In the genomic region with DNA sequence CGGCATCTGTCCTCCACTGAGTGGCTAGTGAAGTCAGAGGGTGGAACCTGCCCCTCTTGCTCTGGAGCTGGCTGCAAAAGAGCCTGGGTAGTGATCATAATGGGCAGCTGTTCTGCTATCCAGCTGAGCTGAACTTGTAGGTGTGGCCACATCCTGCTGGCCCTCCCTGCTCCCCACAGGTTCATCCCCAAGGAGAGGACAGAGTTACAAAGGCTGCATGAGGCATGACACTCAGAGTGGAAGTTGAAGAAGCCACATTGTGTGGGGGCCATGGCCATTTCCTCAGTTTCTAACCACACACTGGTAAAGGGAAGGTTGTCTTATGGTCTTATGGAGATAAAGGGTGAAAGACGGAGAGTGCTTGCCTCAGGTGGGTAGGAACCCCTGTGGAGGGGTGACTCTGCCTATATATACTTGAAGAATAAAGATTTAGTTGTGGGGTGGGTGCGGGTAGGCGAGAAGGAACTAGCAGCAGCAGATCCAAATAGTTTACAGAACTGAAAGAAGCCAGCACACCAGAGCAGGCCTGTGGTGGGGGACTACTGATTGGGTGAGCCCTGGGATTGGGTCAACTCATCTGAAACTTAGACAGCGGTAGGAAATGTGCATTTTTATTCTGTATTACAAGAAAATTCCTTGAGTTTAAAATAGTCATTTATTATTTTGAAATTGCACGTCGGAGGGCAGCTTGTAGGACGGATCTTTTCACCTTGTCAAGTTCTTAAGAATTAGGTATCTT, we compare ENCODE assay signal across 14 mouse cellular contexts. TPM values are rescaled to one million over a fixed set of nuclear protein-coding genes. Genes with fewer than 3 reads are reported as not detected.
DNase-seq lines count a peak whose midpoint lies in the region; ATAC-seq and TF ChIP-seq lines count a peak whose summit lies in the region.
"Had no signal": no experiment of that assay in that cellular context is flagged by ENCODE, and none has a peak within 500 bp of the region (broad histone marks: within the 10 kb centered on the region; RNA-seq: fewer than 3 reads in every experiment).

No protein-coding gene starts in this region.

- no peaks in the 10 kb centered on the region for H3K27me3 ChIP-seq in liver, embryonic 15.5 days
- H3K27me3 ChIP-seq in stomach, embryonic 16.5 days (ENCODE audit: control insufficient read depth, insufficient read depth, low read length): no peaks in the 10 kb centered on the region
- H3K27me3 ChIP-seq: neural tube, embryonic 12.5 days had no signal

- TF ChIP-seq CTCF in gastrocnemius, adult 2 months (IDR thresholded peaks at IDR 0.05): no peak

- peaks cover 74% of the 10 kb centered on the region for H3K4me1 ChIP-seq in liver, embryonic 15.5 days (replicated peaks)
- peaks cover 12% of the 10 kb centered on the region for H3K4me1 ChIP-seq in stomach, embryonic 16.5 days (ENCODE audit: control insufficient read depth, insufficient read depth, low read length)

- 55% methylated on average over 8 of the region's 8 CpGs for WGBS in liver, embryonic 15.5 days (ENCODE audit: insufficient replicate concordance)
- WGBS in stomach, embryonic 16.5 days: 58% methylated on average over 8 of the region's 8 CpGs

- DNase-seq in gastrocnemius, adult 2 months: peak; percentile 28
- no peak for DNase-seq in gastrocnemius, postnatal 10 days
- DNase-seq in lung, postnatal 36 days: peak; percentile 36
- no peak for DNase-seq in lung, postnatal 25 days (ENCODE audit: low spot score)
- no peak for DNase-seq in thymus, postnatal 25 days
- DNase-seq in gastrocnemius, postnatal 36 days: no peak
- DNase-seq: adrenal gland, postnatal 36 days; cerebellum, postnatal 25 days; layer of hippocampus, postnatal 36 days; right cerebral cortex, postnatal 4 days had no signal

- ATAC-seq in liver, embryonic 15.5 days (ENCODE audit: insufficient read depth): no peak
- ATAC-seq in stomach, embryonic 16.5 days (ENCODE audit: insufficient read depth, low FRiP score): no peak

- intact Hi-C loops in gastrocnemius, adult 2 months (cut with DNase I): loop anchor here (10.0 kb wide), 1 partner anchor 815 kb away; no protein-coding TSS in a partner anchor
- intact Hi-C loops in gastrocnemius, postnatal 36 days (cut with DNase I): no loop called here

- H3K36me3 ChIP-seq in liver, embryonic 15.5 days (replicated peaks): peaks cover 33% of the 10 kb centered on the region
- H3K36me3 ChIP-seq in stomach, embryonic 16.5 days (ENCODE audit: control insufficient read depth, insufficient read depth, low read length): peaks cover 9% of the 10 kb centered on the region; the same call in 1 of the 2 replicates

- peak overlapping the region; percentile 47 for H3K4me3 ChIP-seq in gastrocnemius, adult 2 months
- no peak overlapping the region for H3K4me3 ChIP-seq in liver, embryonic 15.5 days (replicated peaks)
- no peak overlapping the region for H3K4me3 ChIP-seq in stomach, embryonic 16.5 days (replicated peaks; ENCODE audit: low read length)
- H3K4me3 ChIP-seq: neural tube, embryonic 12.5 days had no signal

- H3K9me3 ChIP-seq in liver, embryonic 15.5 days (replicated peaks): no peaks in the 10 kb centered on the region
- H3K9me3 ChIP-seq in stomach, embryonic 16.5 days (replicated peaks; ENCODE audit: control insufficient read depth, low read length): no peaks in the 10 kb centered on the region
- H3K9me3 ChIP-seq: neural tube, embryonic 12.5 days had no signal

- H3K4me2 ChIP-seq in liver, embryonic 15.5 days: no peak overlapping the region; the same call in 1 of the 2 replicates
- H3K4me2 ChIP-seq in stomach, embryonic 16.5 days (ENCODE audit: low read depth, low read length): no peak overlapping the region
- H3K4me2 ChIP-seq: neural tube, embryonic 12.5 days had no signal

- peak overlapping the region; percentile 84 for H3K27ac ChIP-seq in gastrocnemius, adult 2 months
- H3K27ac ChIP-seq in liver, embryonic 15.5 days (replicated peaks): peak overlapping the region; percentile 31; the same call in 1 of the 2 replicates
- H3K27ac ChIP-seq in stomach, embryonic 16.5 days (ENCODE audit: low read length): peak overlapping the region; percentile 7; the same call in 1 of the 2 replicates
- H3K27ac ChIP-seq: neural tube, embryonic 12.5 days had no signal

- no peak overlapping the region for H3K9ac ChIP-seq in liver, embryonic 15.5 days
- no peak overlapping the region for H3K9ac ChIP-seq in stomach, embryonic 16.5 days (ENCODE audit: low read length)
- H3K9ac ChIP-seq: neural tube, embryonic 12.5 days had no signal

RNA-seq across cellular contexts. Expression of a gene that starts 16.2 kb away (rescaled TPM):
- under 1 TPM; 0.39 to 0.71 TPM for total RNA-seq in gastrocnemius, adult 2 months (2021)
- under 1 TPM in 1 of 2 experiments, not detected in 1; 0.93 TPM for total RNA-seq in gastrocnemius, postnatal 10 days (2021)
- polyA plus RNA-seq in liver, embryonic 15.5 days (2015; fragmentation: Nextera tagmentation; extraction: Ambion mirVana): 1.0 and 1.1 TPM in 2 replicates
- polyA plus RNA-seq in stomach, embryonic 16.5 days (2015; fragmentation: Nextera tagmentation; extraction: Ambion mirVana): 2.3 and 2.8 TPM in 2 replicates
- total RNA-seq in gastrocnemius, postnatal 36 days (2021): 1 to 10 TPM in 1 of 2 experiments, under 1 TPM in 1; 0.74 to 1.1 TPM

RNA-seq across cellular contexts. Expression of a gene that starts 18.6 kb away (rescaled TPM):
- 10 to 100 TPM; 87.8 to 99.6 TPM for total RNA-seq in gastrocnemius, adult 2 months (2021)
- total RNA-seq in gastrocnemius, postnatal 10 days (2021): 10 to 100 TPM; 59.8 to 62.8 TPM
- 29.0 and 33.4 TPM in 2 replicates for polyA plus RNA-seq in liver, embryonic 15.5 days (2015; fragmentation: Nextera tagmentation; extraction: Ambion mirVana)
- 34.0 and 34.2 TPM in 2 replicates for polyA plus RNA-seq in stomach, embryonic 16.5 days (2015; fragmentation: Nextera tagmentation; extraction: Ambion mirVana)
- total RNA-seq in gastrocnemius, postnatal 36 days (2021): 10 to 100 TPM; 83.0 to 98.3 TPM

RNA-seq across cellular contexts. Expression of a gene that starts 19.7 kb away (rescaled TPM):
- under 1 TPM; 0.38 to 0.50 TPM for total RNA-seq in gastrocnemius, adult 2 months (2021)
- total RNA-seq in gastrocnemius, postnatal 10 days (2021): 1 to 10 TPM; 1.2 TPM
- polyA plus RNA-seq in liver, embryonic 15.5 days (2015; fragmentation: Nextera tagmentation; extraction: Ambion mirVana): 0.07 and 0.17 TPM in 2 replicates
- polyA plus RNA-seq in stomach, embryonic 16.5 days (2015; fragmentation: Nextera tagmentation; extraction: Ambion mirVana): 0.46 and 0.80 TPM in 2 replicates
- under 1 TPM; 0.27 to 0.33 TPM for total RNA-seq in gastrocnemius, postnatal 36 days (2021)
- polyA plus RNA-seq: C2C12 had no signal

RNA-seq across cellular contexts. Expression of a gene that starts 59.4 kb away (rescaled TPM):
- total RNA-seq in gastrocnemius, adult 2 months (2021): under 1 TPM in 1 of 2 experiments, not detected in 1; 0.13 TPM
- under 1 TPM; 0.90 to 0.92 TPM for total RNA-seq in gastrocnemius, postnatal 10 days (2021)
- polyA plus RNA-seq in liver, embryonic 15.5 days (2015; fragmentation: Nextera tagmentation; extraction: Ambion mirVana): 7.3 and 8.9 TPM in 2 replicates
- 116 and 128 TPM in 2 replicates for polyA plus RNA-seq in stomach, embryonic 16.5 days (2015; fragmentation: Nextera tagmentation; extraction: Ambion mirVana)
- not detected for total RNA-seq in gastrocnemius, postnatal 36 days (2021)
- polyA plus RNA-seq: C2C12 had no signal

Comparison
In these comparisons a context has a peak if more than half of its experiments do, and no peak if none do; other contexts are left out.
1. DNase-seq: peak in gastrocnemius, adult 2 months (single experiment) and lung, postnatal 36 days (single experiment); none in gastrocnemius, postnatal 10 days (single experiment), lung, postnatal 25 days (single experiment), thymus, postnatal 25 days (single experiment) and gastrocnemius, postnatal 36 days (0 of 2).
2. H3K27ac ChIP-seq: peak in every context shown above with its lines; median percentile 84 in gastrocnemius, adult 2 months; 31 in liver, embryonic 15.5 days; 7 in stomach, embryonic 16.5 days.